Mouse (Mus musculus): ENCODE data around the gene Cab39l.

DNA sequence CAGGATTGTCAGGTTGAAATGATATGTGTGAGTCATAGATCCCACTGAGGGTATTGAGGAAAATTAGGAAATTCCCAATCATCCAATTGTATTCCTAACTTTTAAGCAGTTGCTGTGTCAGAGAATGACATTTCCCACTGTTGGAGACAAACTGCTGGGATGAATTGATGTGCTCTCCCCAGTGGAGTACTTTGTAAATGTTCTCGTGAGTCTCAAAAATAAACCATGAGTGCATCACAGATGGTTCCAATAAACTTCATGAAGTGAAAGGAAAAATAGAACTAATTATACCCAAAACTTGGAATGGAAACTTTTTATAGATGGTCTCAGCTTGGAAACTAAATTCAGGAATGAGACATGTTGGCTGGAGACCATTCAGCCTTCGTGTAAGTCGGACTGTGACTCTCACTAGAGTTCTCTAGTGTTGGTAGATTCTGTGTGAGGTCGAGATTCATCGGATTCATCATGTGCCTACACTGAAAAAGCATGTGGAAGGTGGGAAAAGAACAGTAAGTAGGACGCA lies 73.2 kb downstream of the Cab39l start:
- TF ChIP-seq CTCF (IDR thresholded peaks at IDR 0.05; ENCODE audit: insufficient read depth, low read depth, low read length) (no peak), POLR2A (IDR thresholded peaks at IDR 0.05; ENCODE audit: insufficient read depth, low read depth, low read length) (no peak)

All from olfactory bulb, adult 2 months (tissue).